ENCODE assay signal across 15 mouse cellular contexts in the genomic region with DNA sequence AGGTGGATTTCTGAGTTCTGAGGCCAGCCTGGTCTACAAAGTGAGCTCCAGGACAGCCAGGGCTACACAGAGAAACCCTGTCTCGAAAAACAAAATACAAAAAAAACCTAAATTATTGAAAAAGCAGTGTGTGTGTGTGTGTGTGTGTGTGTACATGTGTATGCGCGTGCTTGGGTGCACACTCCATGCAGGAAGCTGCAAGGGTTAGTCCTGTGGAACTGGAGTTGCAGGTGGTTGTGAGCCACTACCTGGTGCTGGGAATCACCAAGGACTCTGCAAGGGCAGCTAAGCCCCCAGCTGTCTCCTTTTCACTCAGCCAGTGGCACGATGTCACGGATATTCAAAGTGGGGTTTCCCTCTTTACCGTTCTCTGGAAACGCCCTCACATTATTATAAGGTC.
"Had no signal": no experiment of that assay in that cellular context is flagged by ENCODE, and none has a peak within 500 bp of the region (broad histone marks: within the 10 kb centered on the region; RNA-seq: fewer than 3 reads in every experiment).

No protein-coding gene starts in this region.

- H3K4me1 ChIP-seq: liver, embryonic 12.5 days had no signal

- H3K9me3 ChIP-seq: limb, embryonic 15.5 days; liver, embryonic 12.5 days; midbrain, embryonic 10.5 days; neural tube, embryonic 12.5 days had no signal

- H3K9ac ChIP-seq: limb, embryonic 15.5 days; liver, embryonic 12.5 days; lung, embryonic 14.5 days; neural tube, embryonic 12.5 days had no signal

- H3K4me2 ChIP-seq: limb, embryonic 15.5 days; liver, embryonic 12.5 days; lung, embryonic 14.5 days; neural tube, embryonic 12.5 days had no signal

- ATAC-seq: liver, embryonic 12.5 days had no signal

- H3K27me3 ChIP-seq: limb, embryonic 15.5 days; liver, embryonic 12.5 days; neural tube, embryonic 12.5 days had no signal

- DNase-seq: kidney, postnatal 36 days; layer of hippocampus, adult 9-11 months; layer of hippocampus, postnatal 36 days; lung, embryonic 14.5 days; lung, postnatal 4 days; retina, postnatal 1 day; right cerebral cortex, postnatal 4 days; spleen, adult 18-20 months; thymus, adult 18-20 months; thymus, postnatal 14 days had no signal

- H3K27ac ChIP-seq: kidney, postnatal 0 days; liver, embryonic 12.5 days; neural tube, embryonic 12.5 days had no signal

- H3K36me3 ChIP-seq: limb, embryonic 15.5 days; midbrain, embryonic 10.5 days; neural tube, embryonic 12.5 days had no signal

- H3K4me3 ChIP-seq: limb, embryonic 15.5 days; liver, embryonic 12.5 days; midbrain, embryonic 10.5 days; neural tube, embryonic 12.5 days had no signal
